ENCODE assay signal across 1 mouse cellular context in genomic region chr6:100833355-100833754, GRCm38 (mm10).
A peak's percentile ranks its signal among the peaks of the same experiment; 100 is the strongest.
TF ChIP-seq lines count a peak whose summit lies in the region.

Ppp4r2 (plus strand) TSS chr6:100833622.

TF ChIP-seq in CH12.LX, 34 proteins besides CTCF, POLR2A, EP300 and RAD21 (continued from another document):
- peak; percentile 63 for TF ChIP-seq TCF12 (IDR thresholded peaks at IDR 0.05; ENCODE audit: low read depth, low read length)
- no peak for TF ChIP-seq GABPA (IDR thresholded peaks at IDR 0.05; ENCODE audit: insufficient replicate concordance, low read depth, low read length)
